Mouse (Mus musculus) retina, postnatal 7 days (tissue): Measurements from ENCODE around the gene Serinc4.

Experiments
- DNase-seq: peaks from one replicate; pipeline ENCODE4 v3.0.0-alpha.2; 2012; ENCODE audit warnings: low read depth, low spot score

Serinc4 gene

DNA sequence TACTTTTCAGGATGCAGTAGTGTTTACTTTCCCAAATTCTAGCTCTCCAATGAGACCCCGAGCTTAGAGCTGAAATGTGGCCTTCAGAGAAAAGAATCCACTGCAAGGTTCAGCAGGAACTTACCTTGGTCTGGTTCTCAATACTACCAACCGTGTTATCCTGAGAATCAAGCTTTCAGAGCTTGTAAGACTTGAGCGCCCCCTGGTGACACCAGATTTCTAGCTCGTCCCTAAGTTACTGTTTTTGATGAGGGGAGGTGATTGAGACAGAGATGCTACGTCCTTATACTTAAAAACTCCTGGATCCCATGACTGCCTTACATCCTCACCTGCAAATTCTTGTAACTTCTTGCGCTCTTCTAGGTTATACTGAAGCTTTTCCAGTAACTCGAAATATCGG lies 60.0 kb downstream of the Serinc4 start:
- DNase-seq: peak; percentile 74
